ENCODE assay signal across 13 mouse cellular contexts in the genomic region with DNA sequence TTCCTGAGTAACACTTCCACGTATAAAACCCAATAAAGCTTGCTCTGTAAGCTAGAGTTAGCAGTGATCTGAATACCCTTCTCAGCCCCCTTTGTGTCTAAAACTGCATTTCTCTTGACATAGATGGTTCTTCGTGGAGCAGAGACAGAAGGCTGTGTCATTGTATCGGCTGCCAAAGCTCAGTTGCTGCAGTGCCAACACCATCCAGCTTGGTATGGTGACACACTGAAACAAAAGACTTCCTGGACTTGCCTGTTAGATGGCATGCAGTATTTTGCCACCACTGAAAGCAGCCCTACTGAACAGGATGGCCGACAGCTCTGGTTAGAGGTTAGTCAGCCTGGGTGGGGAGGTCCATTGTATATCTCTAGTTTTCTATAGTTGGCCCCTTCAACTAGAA. TPM values are rescaled to one million over a fixed set of nuclear protein-coding genes. Genes with fewer than 3 reads are reported as not detected.
"Had no signal": no experiment of that assay in that cellular context is flagged by ENCODE, and none has a peak within 500 bp of the region (broad histone marks: within the 10 kb centered on the region; RNA-seq: fewer than 3 reads in every experiment).

No protein-coding gene starts in this region.

- H3K27me3 ChIP-seq: limb, embryonic 12.5 days; liver, embryonic 13.5 days; midbrain, embryonic 13.5 days; neural tube, embryonic 12.5 days had no signal

- H3K9me3 ChIP-seq: limb, embryonic 12.5 days; liver, embryonic 13.5 days; midbrain, embryonic 13.5 days; neural tube, embryonic 12.5 days had no signal

- H3K4me3 ChIP-seq: limb, embryonic 12.5 days; liver, embryonic 13.5 days; midbrain, embryonic 13.5 days; neural tube, embryonic 12.5 days had no signal

- DNase-seq: kidney, adult 11 months; kidney, adult 9 months; kidney, postnatal 36 days; liver; liver, embryonic 13.5 days; liver, postnatal 0 days; lung, postnatal 36 days had no signal

- H3K4me1 ChIP-seq: limb, embryonic 12.5 days; liver, embryonic 13.5 days; midbrain, embryonic 13.5 days; neural tube, embryonic 12.5 days had no signal

- H3K27ac ChIP-seq: kidney, postnatal 0 days; limb, embryonic 12.5 days; liver, embryonic 13.5 days; midbrain, embryonic 13.5 days; neural tube, embryonic 12.5 days; stomach, postnatal 0 days had no signal

RNA-seq across cellular contexts. Expression of a gene that starts 11.1 kb away (rescaled TPM):
- total RNA-seq: monocyte, adult 5-6 weeks had no signal
- polyA plus RNA-seq: kidney, postnatal 0 days; stomach, postnatal 0 days had no signal
